Mouse (Mus musculus) spleen, adult 12 weeks (tissue): ENCODE data around the gene Xylb.
A peak's percentile ranks its signal among the peaks of the same experiment; 100 is the strongest.
"Not testable (repeated sequence)": the region's sequence is repeated elsewhere in the genome, so short reads cannot be mapped to it uniquely, and the experiment has no call there.

Experiments used
- DNase-seq: peaks from one replicate; pipeline ENCODE4 v3.0.0; 2022; ENCODE audit warnings: low spot score

The Xylb gene

GRCm38 (mm10) chr9:119340909-119341816, 16.0 kb upstream of the Xylb start, which contains the start of gene Myd88:
Myd88 (minus strand) TSS chr9:119341411.
- DNase-seq, result peak; percentile 81

GRCm38 (mm10) chr9:119342728-119343127, 14.5 kb upstream of the Xylb start:
- no peak for DNase-seq

GRCm38 (mm10) chr9:119346376-119346775, 10.8 kb upstream of the Xylb start:
- no peak for DNase-seq

GRCm38 (mm10) chr9:119350531-119350930, 6.7 kb upstream of the Xylb start:
- DNase-seq, result no peak

GRCm38 (mm10) chr9:119350947-119351705, 6.1 kb upstream of the Xylb start:
- no peak for DNase-seq

GRCm38 (mm10) chr9:119352060-119352459, 5.1 kb upstream of the Xylb start:
- DNase-seq, result peak; percentile 57

- no peak for DNase-seq
Measured at GRCm38 (mm10) chr9:119353926-119354325, 3.3 kb upstream of the Xylb start.

- no peak for DNase-seq
Measured at GRCm38 (mm10) chr9:119355943-119356342, 1.2 kb upstream of the Xylb start.

- no peak for DNase-seq
Measured at GRCm38 (mm10) chr9:119358058-119358429, 863 bp downstream of the Xylb start.

GRCm38 (mm10) chr9:119361416-119361815, 4.2 kb downstream of the Xylb start:
- DNase-seq, result no peak

GRCm38 (mm10) chr9:119363229-119363628, 6.0 kb downstream of the Xylb start:
- no peak for DNase-seq

GRCm38 (mm10) chr9:119365284-119365683, 8.1 kb downstream of the Xylb start, which contains the start of gene Slc22a14:
Slc22a14 (minus strand) TSS chr9:119365553.
- no peak for DNase-seq

GRCm38 (mm10) chr9:119368367-119368766, 11.2 kb downstream of the Xylb start:
- DNase-seq, result no peak

GRCm38 (mm10) chr9:119370770-119371169, 13.6 kb downstream of the Xylb start:
- not testable (repeated sequence) for DNase-seq

GRCm38 (mm10) chr9:119371251-119371650, 14.1 kb downstream of the Xylb start:
- no peak for DNase-seq

GRCm38 (mm10) chr9:119375008-119375407, 17.8 kb downstream of the Xylb start:
- DNase-seq, result no peak

GRCm38 (mm10) chr9:119375556-119375955, 18.4 kb downstream of the Xylb start:
- DNase-seq, result no peak

GRCm38 (mm10) chr9:119378231-119378630, 21.1 kb downstream of the Xylb start:
- no peak for DNase-seq

GRCm38 (mm10) chr9:119382603-119383002, 25.4 kb downstream of the Xylb start:
- DNase-seq, result no peak

GRCm38 (mm10) chr9:119388956-119389355, 31.8 kb downstream of the Xylb start:
- DNase-seq, result no peak

- DNase-seq, result no peak
Measured at GRCm38 (mm10) chr9:119390214-119390613, 33.0 kb downstream of the Xylb start.

GRCm38 (mm10) chr9:119394808-119395207, 37.6 kb downstream of the Xylb start:
- DNase-seq, result no peak

GRCm38 (mm10) chr9:119401351-119401750, 44.2 kb downstream of the Xylb start:
- no peak for DNase-seq
